Mouse (Mus musculus) MEL (cell line): ENCODE data around the gene Hmg20a. TPM values are rescaled to one million over a fixed set of nuclear protein-coding genes. Genes with fewer than 3 reads are reported as not detected.

Source experiments
- DNase-seq: peaks from one replicate; pipeline ENCODE4 v3.0.0; 2011; ENCODE audit warnings: low read depth, low spot score
- H3K27ac ChIP-seq: 2 replicates; pipeline ENCODE4 v1.5.1; 2012; ENCODE audit warnings: low read depth, mild to moderate bottlenecking, control low read depth, low read length, moderate library complexity; ENCODE audit not compliant: control insufficient read depth
- H3K27me3 ChIP-seq, 2 experiments: fragments of 150-350 bp in 1 of 2; sonication (generic) in 1 of 2; 2 replicates each; pipeline ENCODE4 v1.6.1; 2012; ENCODE audit warnings: low read length in 2 of 2, mild to moderate bottlenecking in 2 of 2, improper control_type of control experiment in 1 of 2, moderate library complexity in 1 of 2; ENCODE audit not compliant: insufficient read depth in 2 of 2, control insufficient read depth in 1 of 2
- H3K36me3 ChIP-seq, 2 experiments: 2 replicates each; pipeline ENCODE4 v1.6.1; 2012 to 2014; ENCODE audit warnings: low read length in 2 of 2, improper control_type of control experiment in 1 of 2, inconsistent platforms in 1 of 2, mild to moderate bottlenecking in 1 of 2; ENCODE audit not compliant: insufficient read depth in 2 of 2, control insufficient read depth in 1 of 2
- H3K4me1 ChIP-seq, 2 experiments: fragments of 150-350 bp in 1 of 2; sonication (generic) in 1 of 2; 2 replicates each; pipeline ENCODE4 v1.6.1; 2012; ENCODE audit warnings: low read length in 2 of 2, improper control_type of control experiment in 1 of 2, mild to moderate bottlenecking in 1 of 2; ENCODE audit not compliant: insufficient read depth in 2 of 2, control insufficient read depth in 1 of 2
- H3K4me3 ChIP-seq, 2 experiments: fragments of 150-350 bp in 1 of 2; sonication (generic) in 1 of 2; 2 replicates each; pipeline ENCODE4 v1.5.1; 2012; ENCODE audit warnings: low read depth in 2 of 2, low read length in 2 of 2, mild to moderate bottlenecking in 2 of 2, moderate library complexity in 2 of 2, control low read depth in 1 of 2, improper control_type of control experiment in 1 of 2; ENCODE audit not compliant: control insufficient read depth in 1 of 2, insufficient read depth in 1 of 2
- H3K79me2 ChIP-seq: 2 replicates; pipeline ENCODE4 v1.6.1; 2012; ENCODE audit warnings: mild to moderate bottlenecking, low read length, moderate library complexity; ENCODE audit not compliant: control insufficient read depth, poor library complexity, insufficient read depth
- H3K9ac ChIP-seq: 2 replicates; pipeline ENCODE4 v1.6.1; 2012; ENCODE audit warnings: low read depth, mild to moderate bottlenecking, control low read depth, low read length, moderate library complexity; ENCODE audit not compliant: control insufficient read depth, poor library complexity, severe bottlenecking
- H3K9me3 ChIP-seq: fragments of 150-350 bp; sonication (generic); replicated peaks from 2 replicates; pipeline ENCODE4 v1.6.1; 2012; ENCODE audit warnings: mild to moderate bottlenecking, low read length, improper control_type of control experiment, moderate library complexity; ENCODE audit not compliant: insufficient read depth
- BHLHE40 ChIP-seq: IDR thresholded peaks from 2 replicates; pipeline ENCODE4 v1.6.1; 2012; ENCODE audit warnings: low read depth, mild to moderate bottlenecking, inconsistent platforms, low read length, improper control_type of control experiment, borderline replicate concordance
- CHD1 ChIP-seq: IDR thresholded peaks from 2 replicates; pipeline ENCODE4 v1.6.1; 2012; ENCODE audit warnings: low read depth, mild to moderate bottlenecking, inconsistent platforms, low read length, improper control_type of control experiment
- CHD2 ChIP-seq: IDR thresholded peaks from 2 replicates; pipeline ENCODE4 v1.6.1; 2011; ENCODE audit warnings: low read length, improper control_type of control experiment
- E2F4 ChIP-seq: IDR thresholded peaks from 2 replicates; pipeline ENCODE4 v1.6.1; 2011; ENCODE audit warnings: low read depth, low read length, improper control_type of control experiment, borderline replicate concordance
- ELF1 ChIP-seq: IDR thresholded peaks from 2 replicates; pipeline ENCODE4 v1.6.1; 2014; ENCODE audit warnings: low read depth, mild to moderate bottlenecking, inconsistent platforms, low read length, improper control_type of control experiment, moderate library complexity
- ETS1 ChIP-seq: IDR thresholded peaks from 2 replicates; pipeline ENCODE4 v1.6.1; 2012; ENCODE audit warnings: low read depth, mild to moderate bottlenecking, inconsistent platforms, low read length, improper control_type of control experiment, moderate library complexity
- GABPA ChIP-seq: IDR thresholded peaks from 2 replicates; pipeline ENCODE4 v1.6.1; 2012; ENCODE audit warnings: low read depth, mild to moderate bottlenecking, inconsistent platforms, low read length, improper control_type of control experiment, moderate library complexity
- GATA1 ChIP-seq: IDR thresholded peaks from 2 replicates; pipeline ENCODE4 v1.6.1; 2011; ENCODE audit warnings: low read depth, low read length, improper control_type of control experiment
- HCFC1 ChIP-seq: IDR thresholded peaks from 2 replicates; pipeline ENCODE4 v1.6.1; 2012; ENCODE audit warnings: low read depth, mild to moderate bottlenecking, inconsistent platforms, low read length, improper control_type of control experiment, moderate library complexity
- JUND ChIP-seq: IDR thresholded peaks from 2 replicates; pipeline ENCODE4 v1.6.1; 2011; ENCODE audit warnings: low read depth, mild to moderate bottlenecking, improper control_type of control experiment, low read length
- KAT2A ChIP-seq: conservative IDR thresholded peaks from 2 replicates; pipeline ENCODE4 v1.6.1; 2012; ENCODE audit warnings: low read depth, low read length, improper control_type of control experiment, inconsistent platforms
- MAFK ChIP-seq: IDR thresholded peaks from 2 replicates; pipeline ENCODE4 v1.6.1; 2011; ENCODE audit warnings: low read depth, mild to moderate bottlenecking, low read length, improper control_type of control experiment, borderline replicate concordance
- MAX ChIP-seq: IDR thresholded peaks from 2 replicates; pipeline ENCODE4 v1.6.1; 2011; ENCODE audit warnings: low read length, improper control_type of control experiment
- MAZ ChIP-seq: IDR thresholded peaks from 2 replicates; pipeline ENCODE4 v1.6.1; 2012; ENCODE audit warnings: low read depth, mild to moderate bottlenecking, inconsistent platforms, low read length, improper control_type of control experiment
- MEF2A ChIP-seq: IDR thresholded peaks from 2 replicates; pipeline ENCODE4 v1.6.1; 2014; ENCODE audit warnings: low read depth, mild to moderate bottlenecking, inconsistent platforms, low read length, improper control_type of control experiment; ENCODE audit not compliant: poor library complexity, insufficient replicate concordance, severe bottlenecking; ENCODE audit errors: extremely low read depth
- MXI1 ChIP-seq: IDR thresholded peaks from 2 replicates; pipeline ENCODE4 v1.6.1; 2011; ENCODE audit warnings: mild to moderate bottlenecking, low read depth, low read length, improper control_type of control experiment
- MYB ChIP-seq: IDR thresholded peaks from 2 replicates; pipeline ENCODE4 v1.6.1; 2011; ENCODE audit warnings: mild to moderate bottlenecking, low read depth, low read length, improper control_type of control experiment
- MYC ChIP-seq: IDR thresholded peaks from 2 replicates; pipeline ENCODE4 v1.6.1; 2011; ENCODE audit warnings: low read depth, mild to moderate bottlenecking, low read length, improper control_type of control experiment, moderate library complexity
- NELFE ChIP-seq: IDR thresholded peaks from 2 replicates; pipeline ENCODE4 v1.6.1; 2011; ENCODE audit warnings: low read depth, low read length, improper control_type of control experiment
- NRF1 ChIP-seq: IDR thresholded peaks from 2 replicates; pipeline ENCODE4 v1.6.1; 2014; ENCODE audit warnings: low read depth, mild to moderate bottlenecking, inconsistent platforms, low read length, improper control_type of control experiment, moderate library complexity; ENCODE audit not compliant: poor library complexity, insufficient read depth, severe bottlenecking
- POLR2A ChIP-seq, 2 experiments: IDR thresholded peaks; 2 replicates each; pipeline ENCODE4 v1.6.1; 2011 to 2012; ENCODE audit warnings: low read length in 2 of 2, mild to moderate bottlenecking in 2 of 2, control low read depth in 1 of 2, improper control_type of control experiment in 1 of 2, low read depth in 1 of 2, moderate library complexity in 1 of 2; ENCODE audit not compliant: control insufficient read depth in 1 of 2, insufficient read depth in 1 of 2, poor library complexity in 1 of 2
- POLR2AphosphoS2 ChIP-seq: IDR thresholded peaks from 2 replicates; pipeline ENCODE4 v1.6.1; 2011; ENCODE audit warnings: low read length, improper control_type of control experiment
- POLR2AphosphoS5 ChIP-seq: IDR thresholded peaks from 2 replicates; pipeline ENCODE4 v1.6.1; 2012; ENCODE audit warnings: low read depth, borderline replicate concordance, mild to moderate bottlenecking, inconsistent platforms, low read length, moderate library complexity, mixed read lengths
- RAD21 ChIP-seq: IDR thresholded peaks from 2 replicates; pipeline ENCODE4 v1.6.1; 2011; ENCODE audit warnings: mild to moderate bottlenecking, low read depth, low read length, improper control_type of control experiment
- RCOR1 ChIP-seq: IDR thresholded peaks from 2 replicates; pipeline ENCODE4 v1.6.1; 2012; ENCODE audit warnings: low read depth, mild to moderate bottlenecking, inconsistent platforms, low read length, improper control_type of control experiment
- SIN3A ChIP-seq: IDR thresholded peaks from 2 replicates; pipeline ENCODE4 v1.6.1; 2012; ENCODE audit warnings: low read length, improper control_type of control experiment, inconsistent platforms
- SMC3 ChIP-seq: IDR thresholded peaks from 2 replicates; pipeline ENCODE4 v1.6.1; 2011; ENCODE audit warnings: low read depth, low read length, improper control_type of control experiment
- TAL1 ChIP-seq: IDR thresholded peaks from 2 replicates; pipeline ENCODE4 v1.6.1; 2012; ENCODE audit warnings: mild to moderate bottlenecking, inconsistent platforms, low read length, moderate library complexity, mixed read lengths
- TBP ChIP-seq: IDR thresholded peaks from 2 replicates; pipeline ENCODE4 v1.8.0; 2011; ENCODE audit warnings: low read depth, low read length, improper control_type of control experiment
- TCF12 ChIP-seq: IDR thresholded peaks from 2 replicates; pipeline ENCODE4 v1.6.1; 2014; ENCODE audit warnings: low read depth, mild to moderate bottlenecking, inconsistent platforms, low read length, improper control_type of control experiment, moderate library complexity
- UBTF ChIP-seq: IDR thresholded peaks from 2 replicates; pipeline ENCODE4 v1.6.1; 2012; ENCODE audit warnings: low read depth, mild to moderate bottlenecking, inconsistent platforms, low read length, improper control_type of control experiment, moderate library complexity, borderline replicate concordance; ENCODE audit not compliant: insufficient read depth
- USF1 ChIP-seq: IDR thresholded peaks from 2 replicates; pipeline ENCODE4 v1.6.1; 2014; ENCODE audit warnings: low read depth, mild to moderate bottlenecking, inconsistent platforms, low read length, improper control_type of control experiment, moderate library complexity
- USF2 ChIP-seq, 2 experiments: IDR thresholded peaks; 2 replicates each; pipeline ENCODE4 v1.6.1; 2011 to 2012; ENCODE audit warnings: improper control_type of control experiment in 2 of 2, low read length in 2 of 2, borderline replicate concordance in 1 of 2, inconsistent platforms in 1 of 2, low read depth in 1 of 2, mild to moderate bottlenecking in 1 of 2; ENCODE audit not compliant: insufficient read depth in 1 of 2
- ZC3H11A ChIP-seq: IDR thresholded peaks from 2 replicates; pipeline ENCODE4 v1.6.1; 2012; ENCODE audit warnings: low read depth, mild to moderate bottlenecking, inconsistent platforms, low read length, improper control_type of control experiment
- ZKSCAN1 ChIP-seq: IDR thresholded peaks from 2 replicates; pipeline ENCODE4 v1.6.1; 2012; ENCODE audit warnings: low read depth, mild to moderate bottlenecking, inconsistent platforms, low read length, improper control_type of control experiment, moderate library complexity
- ZMIZ1 ChIP-seq: IDR thresholded peaks from 2 replicates; pipeline ENCODE4 v1.6.1; 2012; ENCODE audit warnings: low read depth, mild to moderate bottlenecking, inconsistent platforms, low read length, improper control_type of control experiment, moderate library complexity
- ZNF384 ChIP-seq: IDR thresholded peaks from 2 replicates; pipeline ENCODE4 v1.6.1; 2012; ENCODE audit warnings: low read depth, mild to moderate bottlenecking, inconsistent platforms, low read length, improper control_type of control experiment
- polyA plus RNA-seq, 2 experiments: library from polyadenylated mRNA; stranded (reverse) in 1 of 2; unstranded in 1 of 2; fragments of >175 nt in 1 of 2; fragments of >200 nt in 1 of 2; gene quantifications; 2 replicates each; pipeline versions ENCODE4 v1.2.1 to v1.2.4; 2012; ENCODE audit warnings: low replicate concordance in 2 of 2, low read depth in 1 of 2; ENCODE audit not compliant: insufficient read length in 2 of 2, insufficient read depth in 1 of 2, missing spikeins in 1 of 2
- total RNA-seq: library from RNA; depleted of rRNA; stranded (reverse); fragments of 300-350 nt; gene quantifications from 2 replicates; pipeline ENCODE4 v1.2.3, GENCODE M21; 2012

The Hmg20a gene
- total and polyA plus RNA-seq, 3 experiments: 12.6 to 23.6 TPM; not detected in 1

- Histone ChIP-seq H3K27me3 (no peaks in the 10 kb centered on the region), H3K79me2 (peaks cover 31% of the 10 kb centered on the region), H3K36me3 (peaks cover 0 to 37% of the 10 kb centered on the region in 2 experiments; a peak in 2 of 4 replicates), H3K4me1 (peaks cover 9 to 11% of the 10 kb centered on the region in 2 experiments; a peak in 3 of 4 replicates), H3K9me3 (no peaks in the 10 kb centered on the region), H3K27ac (peak overlapping the region; percentile 97), H3K4me3 (peak overlapping the region; percentile 66 to 82), H3K9ac (peak overlapping the region; percentile 84)
- DNase-seq: peak; percentile 98
- TF ChIP-seq NELFE: peak; percentile 71
- TF ChIP-seq KAT2A: no peak; the same call in 1 of the 2 replicates
- TF ChIP-seq POLR2AphosphoS5: peak; percentile 38; the same call in 1 of the 2 replicates
- TF ChIP-seq HCFC1: peak; percentile 35
- peak; percentile 63 for TF ChIP-seq POLR2AphosphoS2
- TF ChIP-seq UBTF: no peak
- TF ChIP-seq CHD2: peak; percentile 89
- peak; percentile 47; the same call in 1 of the 2 replicates for TF ChIP-seq GATA1
- TF ChIP-seq JUND: no peak
- TF ChIP-seq SIN3A: peak; percentile 55
- no peak for TF ChIP-seq GABPA
- peak; percentile 81; the same call in 1 of the 2 replicates for TF ChIP-seq TBP
- no peak for TF ChIP-seq E2F4
- TF ChIP-seq MEF2A: no peak
- 0 out of 2 replicates have a peak, but pooled peaks have one; percentile 3 for TF ChIP-seq ZNF384
- no peak; the same call in 1 of the 2 replicates for TF ChIP-seq MXI1
- peak; percentile 33 for TF ChIP-seq MYC
- TF ChIP-seq USF1: no peak
- TF ChIP-seq ELF1: peak; percentile 89
- 0 out of 2 replicates have a peak, but pooled peaks have one; percentile 14 for TF ChIP-seq MYB
- TF ChIP-seq MAX: peak; percentile 82
- TF ChIP-seq POLR2A (IDR thresholded peaks at IDR 0.05; ENCODE audit: control insufficient read depth in 1 of 2, insufficient read depth in 1 of 2, low read depth in 1 of 2, low read length in 2 of 2, poor library complexity in 1 of 2): peak; percentile 52 to 87; a peak in 3 of 4 replicates
- TF ChIP-seq NRF1: no peak
- peak; percentile 77; the same call in 1 of the 2 replicates for TF ChIP-seq CHD1
- TF ChIP-seq MAZ: peak; percentile 99
- no peak for TF ChIP-seq ZC3H11A
- no peak for TF ChIP-seq TAL1
- peak; percentile 90 for TF ChIP-seq ETS1
- TF ChIP-seq TCF12: peak; percentile 64
- no peak for TF ChIP-seq SMC3
- no peak for TF ChIP-seq RCOR1
- no peak for TF ChIP-seq RAD21
- TF ChIP-seq USF2 (IDR thresholded peaks at IDR 0.05; ENCODE audit: borderline replicate concordance in 1 of 2, insufficient read depth in 1 of 2, low read depth in 1 of 2, low read length in 2 of 2): no peak
- TF ChIP-seq ZKSCAN1: no peak
- no peak for TF ChIP-seq MAFK
- TF ChIP-seq BHLHE40: peak; percentile 67
- peak; percentile 65 for TF ChIP-seq ZMIZ1
Observed at GRCm38 (mm10) chr9:56418738-56419239, 380 bp downstream of the Hmg20a start.
